Mouse (Mus musculus) ovary, postnatal 10 days (tissue): ENCODE data around the gene a.
A peak's percentile ranks its signal among the peaks of the same experiment; 100 is the strongest.
"Not testable (repeated sequence)": the region's sequence is repeated elsewhere in the genome, so short reads cannot be mapped to it uniquely, and the experiment has no call there.

Experiments
- DNase-seq: peaks from one replicate; pipeline ENCODE4 v3.0.0; 2022; ENCODE audit warnings: low spot score

a gene

DNA sequence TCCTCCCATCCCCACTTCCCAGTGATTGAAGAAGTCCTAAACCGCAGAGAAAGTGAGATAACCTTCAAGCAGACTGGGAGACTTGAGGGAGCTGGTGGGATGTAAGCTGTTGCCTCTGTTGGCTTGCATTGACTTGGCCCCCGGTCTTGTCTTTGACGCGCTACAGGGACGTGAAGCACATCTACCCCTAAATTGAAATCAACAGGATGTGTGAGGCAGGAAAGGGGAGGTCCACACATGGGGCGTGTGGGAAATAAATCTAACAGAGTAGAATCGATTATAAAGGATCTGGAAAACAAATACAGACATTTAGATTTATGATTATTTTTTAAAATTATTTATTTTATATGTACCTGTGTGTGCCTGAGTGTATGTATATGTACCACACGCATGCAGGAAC lies 200.2 kb downstream of the a start:
- no peak for DNase-seq

DNA sequence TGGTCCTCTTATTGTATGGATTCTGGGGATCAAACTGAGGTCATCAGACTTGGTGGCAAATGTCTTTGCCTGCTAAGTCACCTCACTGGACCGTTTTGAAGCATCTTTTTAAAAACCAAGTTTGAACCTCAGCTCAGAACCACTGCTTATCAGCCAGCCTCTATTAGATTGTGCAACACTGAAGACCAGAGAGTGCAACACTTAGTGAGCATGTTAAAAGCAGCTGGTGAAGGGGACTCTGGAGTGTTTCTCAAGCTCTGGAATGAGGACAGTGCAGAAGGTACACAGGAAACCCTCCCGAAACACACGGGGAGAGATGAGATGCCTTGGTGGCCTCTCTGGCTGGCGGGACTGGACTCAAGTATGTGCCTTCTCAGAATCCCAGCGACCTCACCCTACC lies 200.9 kb downstream of the a start:
- no peak for DNase-seq

DNA sequence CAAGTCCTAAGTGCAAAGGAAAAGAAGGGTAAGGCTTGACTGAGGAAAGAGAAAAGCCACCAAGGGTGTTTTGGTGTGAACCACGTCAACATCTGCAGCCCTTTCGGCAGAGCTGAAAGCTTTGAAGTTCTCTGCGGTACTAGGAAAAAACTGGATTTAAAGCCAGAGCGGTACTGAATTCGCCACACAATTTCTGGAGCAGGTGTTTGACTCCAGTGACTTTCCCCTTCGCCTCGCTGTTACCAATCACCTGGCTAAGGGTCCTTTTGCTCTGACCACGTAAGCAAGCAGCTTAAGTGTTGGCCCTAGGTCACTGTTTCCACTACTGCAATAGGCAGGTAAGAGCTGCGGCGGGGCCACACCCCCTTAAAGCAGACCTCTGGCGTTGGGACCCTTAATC lies 214.3 kb downstream of the a start:
- DNase-seq, result no peak

DNA sequence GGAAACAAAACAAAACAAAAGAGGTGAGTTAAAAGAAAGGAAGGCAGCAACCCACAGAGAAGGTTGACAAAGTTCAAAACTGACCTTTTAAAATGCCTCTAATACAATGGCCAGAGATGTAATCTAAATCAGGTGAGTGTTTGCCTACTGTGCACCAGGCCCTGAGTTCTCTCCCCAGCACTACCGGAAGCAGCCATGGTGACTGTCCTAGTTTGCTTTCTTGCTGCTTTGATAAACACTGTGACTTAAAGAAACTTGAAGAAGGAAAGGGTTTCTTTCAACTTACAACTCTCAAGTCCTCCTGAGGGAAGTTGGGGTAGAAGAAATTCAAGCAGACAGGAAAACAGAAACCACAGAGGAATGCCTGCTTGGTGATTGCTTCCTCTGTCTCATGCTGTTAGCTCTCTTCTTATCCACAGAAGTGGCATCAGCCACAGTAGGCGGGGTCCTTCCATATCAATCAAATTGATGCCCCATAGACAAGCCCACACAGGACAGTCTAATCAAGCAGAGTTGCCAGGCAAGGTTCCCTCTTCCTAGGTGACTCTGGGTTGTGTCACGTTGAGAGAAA lies 220.0 kb downstream of the a start:
- no peak for DNase-seq

DNA sequence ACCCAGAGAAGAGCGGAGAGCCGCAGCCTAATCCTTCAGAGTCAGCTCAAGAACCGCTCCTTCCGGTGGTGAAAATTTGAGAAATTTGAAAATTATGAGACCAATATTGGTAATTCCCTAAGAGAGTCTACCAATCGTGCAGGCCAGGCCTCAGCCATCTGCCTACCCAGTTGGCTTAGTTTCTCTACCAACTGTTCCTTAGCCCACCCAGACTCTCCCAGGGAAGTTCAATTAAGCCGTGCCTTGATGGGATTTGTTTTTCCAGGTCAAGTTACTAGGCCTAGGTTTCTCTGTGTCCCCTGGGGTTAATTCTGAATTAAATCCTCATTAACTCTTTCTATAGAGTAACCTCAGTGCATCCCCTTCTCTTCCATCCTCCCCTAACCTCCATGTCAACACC lies 221.8 kb downstream of the a start:
- no peak for DNase-seq

DNA sequence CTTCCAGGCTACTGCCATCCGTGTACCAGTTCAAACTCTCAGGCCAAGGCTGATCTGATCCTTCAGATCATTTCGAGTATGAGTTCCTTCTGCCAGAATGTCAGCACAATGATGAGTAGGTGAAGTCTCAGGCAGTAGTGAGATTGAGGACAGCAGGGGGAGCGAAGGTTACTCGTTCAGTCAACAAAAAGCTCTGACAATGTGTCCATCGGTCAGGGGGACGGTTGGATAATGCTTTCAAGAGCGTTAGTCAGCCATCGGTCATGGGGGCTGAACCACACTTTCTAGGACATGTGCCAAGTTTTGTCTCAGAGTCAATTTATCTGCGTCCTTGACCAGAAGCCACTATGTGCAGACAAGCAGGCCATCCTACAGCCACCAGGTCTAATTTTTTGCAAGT lies 225.5 kb downstream of the a start:
- not testable (repeated sequence) for DNase-seq

DNA sequence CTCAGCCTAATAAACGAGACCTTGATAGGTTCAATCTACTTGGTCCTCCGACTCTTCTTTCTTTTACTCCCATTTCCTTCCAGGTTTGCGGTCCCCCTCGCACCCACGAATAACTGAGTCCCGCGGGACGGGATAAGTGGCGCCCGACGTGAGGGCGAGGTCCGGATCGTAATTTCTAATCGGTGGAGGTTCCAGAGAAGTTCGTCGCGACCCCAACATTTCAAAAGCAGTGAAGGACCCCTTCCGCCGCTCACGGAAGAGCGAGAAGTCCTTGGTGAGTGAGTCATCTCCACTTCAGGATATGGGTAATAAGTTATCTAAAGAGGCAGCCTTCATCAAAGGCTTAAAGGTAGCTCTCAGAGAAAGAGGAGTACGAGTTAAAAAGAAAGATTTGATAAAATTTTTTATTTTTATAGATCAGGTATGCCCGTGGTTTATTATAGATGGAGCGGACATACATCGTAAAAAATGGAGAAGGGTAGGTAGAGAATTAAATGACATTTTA lies 227.1 kb downstream of the a start, which contains the start of gene Gm14226:
Gene Gm14226 (plus strand): TSS at position 16 of the 505 bp plus-strand sequence.
- not testable (repeated sequence) for DNase-seq

DNA sequence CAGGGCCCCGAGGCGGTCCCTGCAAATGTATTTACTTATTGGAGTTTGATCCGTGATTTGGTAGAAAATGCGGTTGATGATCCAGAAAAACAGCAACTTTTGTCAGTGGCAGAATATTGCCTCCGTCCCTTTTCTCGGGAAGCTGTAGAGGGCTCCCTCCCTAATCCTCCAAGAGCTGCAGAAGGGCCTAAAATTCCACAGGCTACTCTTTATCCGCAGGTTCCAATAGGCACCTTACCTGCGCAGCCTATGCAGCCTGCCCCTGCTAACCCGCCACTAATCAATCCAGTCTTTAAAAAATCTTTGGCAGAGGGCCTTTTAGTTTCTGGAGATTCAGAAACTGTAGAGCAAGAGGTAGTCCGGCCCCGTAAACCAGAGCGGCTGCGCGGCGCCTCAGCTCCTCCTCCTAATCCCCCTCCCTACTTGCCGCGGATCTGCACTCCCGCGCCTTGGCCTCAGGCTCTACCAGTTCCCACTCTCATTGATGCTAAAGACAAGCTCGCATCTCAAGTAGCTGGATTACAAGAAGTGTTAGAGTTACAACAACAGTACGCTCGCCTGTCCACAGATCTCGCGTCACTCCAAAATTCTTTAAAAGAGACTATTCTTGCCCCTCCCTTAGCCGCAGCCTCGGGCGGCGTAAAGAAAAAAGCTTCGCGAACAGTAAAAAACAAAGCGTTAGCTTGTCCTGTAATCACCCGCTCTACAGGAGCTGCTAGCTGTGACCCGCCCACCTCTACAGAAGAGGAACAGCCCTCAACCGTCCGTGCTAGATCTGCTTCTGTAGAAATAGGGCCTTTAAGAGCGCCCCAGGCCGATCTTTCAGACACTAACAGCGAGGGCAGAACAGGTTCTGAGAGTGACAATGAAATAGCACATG lies 227.8 kb downstream of the a start:
- peak; percentile 32 for DNase-seq

DNA sequence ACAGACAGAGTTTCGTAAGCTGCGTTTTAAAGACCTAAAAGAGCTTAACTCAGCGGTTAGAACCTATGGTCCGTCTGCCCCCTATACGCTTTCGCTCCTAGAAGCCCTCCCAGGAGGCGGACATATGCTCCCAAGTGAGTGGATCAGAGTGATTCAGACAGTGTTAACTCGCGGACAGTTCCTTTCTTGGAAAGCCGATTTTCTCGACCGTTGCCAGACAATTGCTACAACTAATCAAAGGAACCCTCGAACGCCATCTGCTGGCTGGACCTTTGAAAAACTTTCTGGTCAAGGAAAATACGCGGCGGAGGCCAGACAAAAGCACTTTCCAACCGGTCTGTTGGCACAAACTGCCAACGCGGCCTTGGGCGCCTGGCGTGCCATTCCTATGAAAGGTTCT lies 228.5 kb downstream of the a start:
- peak; percentile 80 for DNase-seq

DNA sequence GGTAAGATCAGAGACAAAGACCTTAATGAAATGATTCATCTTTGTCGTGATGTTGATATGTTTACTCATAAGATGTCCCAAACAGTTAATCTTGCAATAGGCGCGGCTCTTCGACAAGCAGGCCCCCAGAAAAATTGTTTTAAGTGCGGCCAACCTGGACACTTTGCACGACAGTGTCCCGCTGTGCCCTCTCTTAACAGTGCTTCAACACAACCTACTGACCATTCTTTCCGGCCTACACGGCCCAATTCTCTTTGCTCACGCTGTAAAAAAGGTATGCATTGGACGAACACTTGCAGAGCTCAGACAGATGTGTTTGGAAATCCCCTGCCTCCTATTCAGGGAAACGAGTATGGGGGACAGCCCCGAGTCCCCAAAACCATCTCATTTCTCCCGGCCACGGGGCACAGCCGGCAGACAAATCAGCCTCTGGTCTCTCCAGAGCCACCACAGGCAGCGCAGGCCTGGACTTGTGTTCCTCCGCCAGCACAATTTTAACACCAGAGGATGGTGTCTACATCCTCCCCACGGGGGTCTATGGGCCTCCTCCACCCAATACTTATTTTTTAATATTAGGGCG lies 229.1 kb downstream of the a start:
- DNase-seq, result not testable (repeated sequence)

DNA sequence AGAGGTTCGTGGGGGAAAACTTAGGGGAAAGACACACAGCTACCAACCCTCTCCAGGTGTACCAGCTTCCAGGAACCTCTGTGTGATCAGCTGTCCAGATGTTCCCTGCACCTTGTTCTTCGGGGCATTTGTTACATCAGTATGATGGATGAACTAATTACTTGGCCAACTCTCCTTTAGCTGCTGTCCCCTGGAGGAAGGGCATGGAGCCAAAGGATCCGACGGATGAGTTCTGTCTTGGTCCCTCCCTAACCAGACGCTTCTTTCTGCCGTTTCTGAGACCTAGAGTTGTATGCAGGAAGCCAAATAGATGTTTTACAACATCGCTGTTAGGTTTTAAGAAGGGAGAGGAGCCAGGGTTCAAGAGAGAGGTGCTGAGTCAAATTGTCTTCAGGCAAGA lies 239.6 kb downstream of the a start:
- DNase-seq, result no peak

DNA sequence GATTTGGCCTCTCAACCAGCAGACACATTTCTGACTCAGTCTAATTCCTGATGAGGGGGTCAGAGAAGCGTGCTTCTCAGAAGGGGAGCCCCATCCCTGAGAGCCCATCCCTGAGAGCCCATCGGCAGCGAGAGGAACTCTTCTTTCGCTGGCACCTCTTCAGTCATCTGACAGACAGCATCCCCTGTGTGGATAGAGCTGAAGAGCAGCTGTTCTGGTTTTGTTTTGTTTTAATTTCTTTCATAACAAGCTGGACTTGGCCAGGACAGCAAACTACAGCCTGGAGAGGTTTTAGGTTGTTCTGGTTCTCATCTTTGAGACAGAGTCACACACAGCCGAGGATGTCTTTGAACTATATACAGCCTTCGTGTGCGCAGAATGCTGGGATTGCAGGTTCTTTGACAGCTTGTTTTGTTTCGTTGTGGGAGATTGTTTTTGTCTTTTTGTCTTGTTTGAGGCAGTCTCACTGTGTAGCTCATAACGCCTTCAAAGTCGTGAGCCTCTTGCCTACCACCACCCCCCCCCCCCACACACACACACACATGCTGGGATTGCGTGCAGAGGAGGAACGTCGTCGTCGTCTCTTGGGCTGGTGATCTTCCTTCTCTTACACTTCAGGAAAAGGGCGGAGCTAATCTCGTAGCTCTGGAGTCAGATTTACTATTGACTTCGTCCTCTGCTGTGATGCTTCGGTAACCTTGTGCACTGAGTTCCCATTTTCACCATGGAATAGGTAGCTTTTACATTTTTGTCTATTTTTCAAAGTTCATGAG lies 241.9 kb downstream of the a start:
- DNase-seq, result no peak

DNA sequence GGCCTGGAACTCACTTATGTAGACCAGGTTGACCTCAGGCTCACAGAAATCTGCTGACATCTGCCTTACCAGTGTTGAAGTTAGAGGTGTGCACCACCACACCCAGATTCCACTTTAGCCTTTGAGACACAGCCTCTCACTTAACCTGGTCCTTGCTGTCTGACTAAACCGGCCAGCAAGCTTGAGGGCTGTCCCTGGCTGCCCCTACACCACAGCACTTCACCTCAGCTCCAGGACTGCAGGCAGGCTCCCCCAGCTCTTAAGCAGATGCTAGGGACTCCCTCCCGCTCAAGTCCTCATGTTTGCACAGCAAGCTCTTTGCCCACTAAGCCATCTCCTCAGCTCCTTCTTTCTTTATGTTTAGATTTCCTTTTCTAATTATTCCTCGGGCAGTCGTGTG lies 248.8 kb downstream of the a start:
- DNase-seq, result no peak

DNA sequence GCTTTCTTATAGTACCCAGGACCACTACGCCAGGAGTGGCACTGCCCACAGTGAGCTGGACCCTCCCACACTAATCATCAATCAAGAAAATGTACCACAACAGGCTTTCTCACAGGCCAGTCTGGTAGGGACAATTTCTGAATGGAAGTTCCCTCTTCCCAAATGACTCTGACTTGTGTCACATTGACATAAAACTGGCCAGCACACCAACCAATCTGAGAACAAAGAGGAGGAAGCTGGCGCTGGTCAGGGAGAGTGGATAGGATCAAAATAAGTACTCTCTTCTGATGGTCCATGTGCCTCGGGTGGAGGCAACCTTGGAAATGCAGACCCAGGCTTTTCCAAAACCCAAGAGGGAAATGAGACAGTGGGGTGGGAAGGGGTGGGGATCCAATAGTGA lies 253.3 kb downstream of the a start:
- no peak for DNase-seq

DNA sequence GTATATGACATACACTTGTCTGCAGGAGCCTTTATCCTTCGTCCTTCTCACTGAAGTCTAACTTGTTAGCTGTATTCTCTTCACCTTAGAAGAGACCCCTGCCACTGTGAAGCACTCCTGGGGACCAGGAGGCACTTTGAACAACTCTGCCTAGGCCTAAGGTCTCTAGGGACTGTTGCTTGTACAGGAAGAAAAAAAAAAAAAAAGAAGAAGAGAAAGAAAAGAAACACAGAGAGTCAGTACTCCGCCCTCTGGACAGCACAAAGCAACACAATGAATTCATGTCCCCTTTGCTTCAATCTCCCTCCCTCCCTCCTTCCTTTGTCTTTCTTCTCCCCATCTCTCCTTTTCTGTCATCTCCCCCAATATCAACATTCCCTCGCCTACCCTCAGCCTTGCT lies 253.9 kb downstream of the a start:
- no peak for DNase-seq

DNA sequence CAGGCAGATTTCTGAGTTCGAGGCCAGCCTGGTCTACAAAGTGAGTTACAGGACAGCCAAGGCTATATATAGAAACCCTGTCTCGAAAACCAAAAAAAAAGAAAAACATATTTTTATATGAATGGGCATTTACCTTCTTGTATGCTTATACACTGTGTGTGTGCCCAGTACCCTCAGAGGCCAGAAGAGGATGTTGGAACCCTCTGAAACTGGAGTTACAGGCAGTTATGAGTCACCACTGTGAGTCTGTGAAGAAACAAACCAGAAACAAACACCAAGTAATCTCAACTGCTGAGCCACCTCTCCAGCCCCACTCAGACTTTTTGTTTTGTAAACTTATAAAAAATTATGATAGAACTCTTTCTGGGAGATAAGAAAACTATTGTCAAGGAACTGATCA lies 255.6 kb downstream of the a start:
- DNase-seq, result no peak

DNA sequence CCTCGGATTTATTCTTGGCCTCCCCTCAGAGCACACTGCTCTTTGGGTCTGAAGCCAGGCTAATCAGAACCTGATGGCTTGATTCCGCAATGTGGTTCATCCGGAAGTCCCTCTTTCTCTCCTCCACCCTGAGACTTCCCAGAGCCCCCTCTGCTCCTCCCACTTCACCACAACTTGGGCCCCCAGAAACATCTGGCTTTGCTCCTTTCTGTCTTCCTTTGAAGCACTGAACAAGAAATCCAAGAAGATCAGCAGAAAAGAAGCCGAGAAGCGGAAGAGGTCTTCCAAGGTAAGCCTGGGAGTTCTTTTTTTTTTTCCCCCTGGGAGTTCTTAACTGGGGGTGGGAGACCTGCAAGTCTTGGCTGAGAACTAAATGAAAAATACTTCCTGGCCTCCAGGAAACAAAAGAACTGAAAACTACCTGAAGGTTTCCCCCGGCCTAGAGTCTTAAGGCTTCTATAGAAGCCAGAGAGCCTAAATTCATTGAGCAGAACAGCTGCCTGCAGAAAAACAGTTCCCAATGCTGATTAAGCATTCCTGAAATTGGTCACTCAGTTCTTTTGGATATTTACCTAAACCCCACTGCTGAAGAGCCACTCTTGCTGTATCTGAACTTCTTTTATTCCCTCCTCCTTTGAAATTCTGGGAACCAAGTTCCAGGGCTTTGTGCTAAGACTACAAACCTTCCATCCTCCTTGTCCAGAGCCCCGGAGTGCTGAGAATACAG lies 256.4 kb downstream of the a start:
- no peak for DNase-seq

DNA sequence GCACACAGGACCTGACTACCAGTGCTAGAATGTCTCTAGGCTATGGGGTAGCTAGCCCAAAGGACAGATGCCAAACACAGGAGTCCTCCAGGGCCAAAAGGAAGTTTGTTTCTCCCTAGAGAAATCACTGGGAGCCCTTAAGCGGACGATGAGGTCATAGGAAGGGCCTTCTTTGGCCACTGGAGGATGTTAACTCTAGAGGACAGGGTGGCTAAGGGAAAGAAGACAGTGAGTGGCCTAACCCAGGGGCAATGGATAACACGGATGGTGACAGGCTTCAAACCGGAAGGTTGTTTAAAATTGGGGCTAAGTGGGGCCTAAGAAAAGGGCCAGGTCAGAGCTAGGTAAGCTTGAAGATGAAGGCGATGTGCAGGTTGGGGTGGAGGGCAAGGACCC lies 258.9 kb downstream of the a start:
- no peak for DNase-seq

DNA sequence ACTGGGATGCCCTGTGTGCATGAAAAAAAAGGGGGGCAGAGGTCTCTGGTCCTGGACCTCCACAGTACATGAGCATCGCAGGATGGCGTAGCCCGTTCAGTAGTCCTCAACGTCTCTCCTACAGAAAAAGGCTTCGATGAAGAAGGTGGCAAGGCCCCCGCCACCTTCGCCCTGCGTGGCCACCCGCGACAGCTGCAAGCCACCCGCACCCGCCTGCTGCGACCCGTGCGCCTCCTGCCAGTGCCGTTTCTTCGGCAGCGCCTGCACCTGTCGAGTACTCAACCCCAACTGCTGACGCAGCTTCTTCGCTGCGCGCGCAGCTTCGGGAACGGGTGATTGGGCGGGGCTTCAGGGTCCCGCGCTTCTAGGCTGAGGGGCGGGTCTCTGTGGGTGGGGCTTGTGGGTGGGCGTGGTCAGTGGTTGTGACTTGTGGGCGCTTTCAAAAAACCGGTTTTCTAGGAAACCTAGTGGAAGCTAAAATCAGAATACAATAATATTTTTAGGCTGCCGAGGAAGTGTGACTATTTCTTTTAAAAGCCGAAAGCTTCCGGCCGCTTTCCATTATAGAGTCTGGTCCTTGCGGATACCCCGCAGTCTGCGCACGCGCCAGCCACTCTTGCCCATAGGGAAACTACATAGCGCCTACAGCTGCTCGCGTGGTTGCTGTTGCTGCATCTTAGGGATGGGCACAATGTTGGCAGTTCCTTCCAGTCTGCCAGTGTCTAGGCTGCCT lies 259.5 kb downstream of the a start:
- peak; percentile 87 for DNase-seq

DNA sequence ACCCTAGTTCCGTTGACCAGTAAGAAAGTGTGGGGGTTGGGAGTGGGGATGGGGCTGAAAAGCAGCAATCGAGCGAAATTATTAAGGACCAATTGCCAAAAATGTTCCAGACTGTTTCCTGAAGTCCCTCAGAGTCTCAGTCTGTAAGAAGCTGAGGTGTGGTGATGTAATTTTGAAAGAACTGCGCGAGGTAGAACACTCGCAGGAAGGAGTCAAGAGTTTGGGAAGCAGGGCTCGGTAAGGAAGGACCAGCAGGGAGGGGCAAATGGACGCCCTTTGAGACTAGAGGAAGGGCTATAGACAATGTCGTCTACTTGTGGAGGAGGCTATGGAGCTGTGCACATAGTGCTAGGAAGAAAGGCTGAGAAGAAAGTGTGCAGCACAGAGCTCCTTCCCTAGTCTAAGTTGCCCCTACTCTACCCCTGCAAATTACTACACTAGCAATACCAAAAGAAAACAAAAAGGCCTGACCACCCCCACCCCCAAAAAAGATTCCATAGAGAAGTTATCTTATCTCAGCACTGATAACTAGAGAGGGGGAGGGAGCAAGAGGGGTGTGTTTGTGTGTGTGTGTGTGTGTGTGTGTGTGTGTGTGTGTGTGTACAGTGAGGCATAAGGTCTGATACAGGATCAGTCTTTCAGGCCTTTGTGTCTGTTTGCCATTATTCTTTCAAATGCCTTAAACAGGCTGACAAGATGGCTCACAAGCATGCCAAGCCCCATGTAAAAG lies 260.6 kb downstream of the a start:
- DNase-seq, result no peak
